Comparison of ENCODE assay signal across 26 mouse cellular contexts in genomic region chr5:53167564-53167963, GRCm38 (mm10).
"Had no signal": no experiment of that assay in that cellular context is flagged by ENCODE, and none has a peak within 500 bp of the region (broad histone marks: within the 10 kb centered on the region; RNA-seq: fewer than 3 reads in every experiment).

No protein-coding gene starts in this region.

- H3K36me3 ChIP-seq: heart, embryonic 10.5 days; heart, embryonic 12.5 days; hindbrain, embryonic 10.5 days; hindbrain, embryonic 12.5 days; intestine, embryonic 15.5 days; limb, embryonic 13.5 days; limb, embryonic 15.5 days; liver, embryonic 12.5 days had no signal

- H3K4me3 ChIP-seq: heart, adult 2 months; heart, embryonic 10.5 days; heart, embryonic 12.5 days; hindbrain, embryonic 10.5 days; hindbrain, embryonic 12.5 days; intestine, embryonic 15.5 days; limb, embryonic 13.5 days; limb, embryonic 15.5 days; liver, embryonic 12.5 days had no signal

- DNase-seq: forebrain, postnatal 0 days; gastrocnemius, postnatal 14 days; heart, adult 11 months; heart, adult 2 months; heart, postnatal 10 days; heart, postnatal 4 days; kidney, adult 18-20 months; kidney, adult 8-10 months; kidney, postnatal 14 days; kidney, postnatal 36 days; layer of hippocampus, adult 9-11 months; layer of hippocampus, postnatal 36 days; left cerebral cortex, postnatal 4 days had no signal

- H3K9me3 ChIP-seq: heart, embryonic 10.5 days; heart, embryonic 12.5 days; hindbrain, embryonic 10.5 days; hindbrain, embryonic 12.5 days; intestine, embryonic 15.5 days; limb, embryonic 13.5 days; limb, embryonic 15.5 days; liver, embryonic 12.5 days had no signal

- H3K27me3 ChIP-seq: heart, embryonic 12.5 days; hindbrain, embryonic 12.5 days; intestine, embryonic 15.5 days; limb, embryonic 13.5 days; limb, embryonic 15.5 days; liver, embryonic 12.5 days had no signal

- H3K9ac ChIP-seq: forebrain, postnatal 0 days; heart, embryonic 12.5 days; hindbrain, embryonic 12.5 days; hindbrain, embryonic 14.5 days; intestine, embryonic 15.5 days; limb, embryonic 13.5 days; limb, embryonic 15.5 days; liver, embryonic 12.5 days had no signal

- H3K4me2 ChIP-seq: heart, embryonic 12.5 days; hindbrain, embryonic 12.5 days; hindbrain, embryonic 14.5 days; intestine, embryonic 15.5 days; limb, embryonic 13.5 days; limb, embryonic 15.5 days; liver, embryonic 12.5 days had no signal

- ATAC-seq: forebrain, postnatal 0 days; hindbrain, embryonic 16.5 days; inflammation-experienced regulatory T-cells, adult 6 months; intestine, embryonic 15.5 days; intestine, postnatal 0 days; liver, embryonic 12.5 days had no signal

- H3K4me1 ChIP-seq: heart, embryonic 12.5 days; hindbrain, embryonic 12.5 days; intestine, embryonic 15.5 days; limb, embryonic 13.5 days; limb, embryonic 15.5 days; liver, embryonic 12.5 days had no signal

- H3K27ac ChIP-seq: heart, adult 2 months; heart, embryonic 10.5 days; hindbrain, embryonic 10.5 days; hindbrain, embryonic 12.5 days; hindbrain, embryonic 14.5 days; intestine, embryonic 15.5 days; kidney, postnatal 0 days; limb, embryonic 13.5 days; limb, embryonic 15.5 days; liver, embryonic 12.5 days had no signal
